Mouse (Mus musculus): ENCODE results near the gene Pfas.

DNA sequence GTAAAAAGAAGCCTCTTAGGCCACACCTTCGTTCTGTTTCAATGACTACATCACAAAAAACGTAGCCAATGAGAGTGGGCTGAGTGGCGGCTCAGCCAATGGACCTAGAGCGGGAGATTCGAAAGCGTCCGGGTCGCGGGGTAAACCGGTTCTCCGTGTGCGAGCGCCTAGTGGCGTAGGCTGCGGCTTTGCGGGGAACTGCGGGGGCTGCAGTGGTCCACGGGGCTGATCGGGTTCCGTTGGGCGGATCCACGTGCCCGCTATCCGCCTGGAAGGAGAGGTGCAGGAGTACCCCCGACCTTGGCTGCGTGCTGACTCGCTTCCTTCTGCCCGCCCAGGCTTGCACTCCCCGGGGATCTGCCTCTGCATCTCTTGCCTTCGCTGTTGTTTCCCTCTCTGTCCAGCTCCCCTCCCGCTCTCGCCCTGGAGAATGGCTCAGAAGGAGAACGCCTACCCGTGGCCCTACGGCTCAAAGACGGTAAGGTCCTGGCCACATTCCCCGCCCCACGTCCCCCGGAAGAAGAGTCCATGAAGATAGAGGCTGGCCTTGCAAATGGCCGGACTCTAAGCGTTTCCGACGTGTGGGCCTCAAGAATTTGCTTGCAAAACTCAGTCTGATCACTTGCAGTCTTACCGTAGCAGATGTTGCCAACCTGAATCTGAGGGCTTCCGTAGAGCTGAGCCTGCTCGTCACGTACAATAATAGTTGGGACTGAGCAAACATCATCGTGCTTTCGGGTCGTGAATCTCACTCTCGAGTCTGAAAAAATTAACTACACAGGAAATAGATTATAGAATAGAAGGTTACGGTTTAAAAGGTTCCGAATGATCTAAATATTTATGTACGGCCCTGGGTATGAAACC is 37.5 kb upstream of the Pfas start, which contains the start of gene Aurkb:
- TF ChIP-seq POLR2A (IDR thresholded peaks at IDR 0.05; ENCODE audit: borderline replicate concordance, low read depth, low read length) (no peak), CTCF (IDR thresholded peaks at IDR 0.05; ENCODE audit: low read depth, low read length) (no peak)

Measured in bone marrow macrophage, adult 2 months (primary cell).